Comparison of ENCODE assay signal across 19 mouse cellular contexts in the genomic region with DNA sequence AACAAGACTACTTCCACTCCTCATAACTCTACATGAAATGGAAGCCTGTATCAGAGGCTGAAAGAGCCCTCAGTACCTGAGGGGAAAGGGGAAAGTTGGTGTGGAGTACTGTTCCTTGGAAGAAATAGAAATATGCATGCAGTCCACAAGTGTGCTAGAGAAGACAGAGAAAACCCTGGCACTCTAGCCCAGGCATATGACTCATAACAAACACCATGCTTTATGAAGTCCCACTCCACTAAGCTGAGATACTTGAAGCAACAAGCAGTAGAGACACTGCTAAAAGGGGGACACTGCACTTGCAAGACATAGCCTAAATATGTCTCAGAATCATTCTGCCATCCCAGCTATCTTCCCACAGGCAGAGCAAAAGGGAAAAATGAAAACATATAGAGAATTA.
"Had no signal": no experiment of that assay in that cellular context is flagged by ENCODE, and none has a peak within 500 bp of the region (broad histone marks: within the 10 kb centered on the region; RNA-seq: fewer than 3 reads in every experiment).

No protein-coding gene starts in this region.

- H3K4me1 ChIP-seq: midbrain, embryonic 10.5 days; midbrain, embryonic 12.5 days; neural tube, embryonic 15.5 days had no signal

- H3K27ac ChIP-seq: midbrain, embryonic 10.5 days; midbrain, embryonic 12.5 days; neural tube, embryonic 13.5 days; neural tube, embryonic 15.5 days had no signal

- H3K36me3 ChIP-seq: midbrain, embryonic 10.5 days; midbrain, embryonic 12.5 days; neural tube, embryonic 13.5 days; neural tube, embryonic 15.5 days had no signal

- DNase-seq: lung, adult 18-20 months; lung, embryonic 14.5 days; lung, postnatal 14 days; lung, postnatal 36 days; midbrain, embryonic 14.5 days; retina, postnatal 1 day; right cerebral cortex, adult 18-20 months; right cerebral cortex, postnatal 25 days; right cerebral cortex, postnatal 4 days; spleen, adult 18-20 months; thymus, adult 18-20 months; thymus, postnatal 14 days; thymus, postnatal 36 days had no signal

- H3K27me3 ChIP-seq: midbrain, embryonic 12.5 days; neural tube, embryonic 13.5 days; neural tube, embryonic 15.5 days had no signal

- H3K4me3 ChIP-seq: midbrain, embryonic 10.5 days; midbrain, embryonic 12.5 days; myocyte; neural tube, embryonic 13.5 days; neural tube, embryonic 15.5 days had no signal

- H3K4me2 ChIP-seq: lung, embryonic 14.5 days; midbrain, embryonic 12.5 days; neural tube, embryonic 13.5 days; neural tube, embryonic 15.5 days had no signal

- H3K9me3 ChIP-seq: midbrain, embryonic 10.5 days; midbrain, embryonic 12.5 days; neural tube, embryonic 13.5 days; neural tube, embryonic 15.5 days had no signal

- ATAC-seq: midbrain, embryonic 16.5 days had no signal

- H3K9ac ChIP-seq: lung, embryonic 14.5 days; midbrain, embryonic 12.5 days; neural tube, embryonic 13.5 days; neural tube, embryonic 15.5 days had no signal
